In genomic region chr12:111648061-111648645, GRCm38 (mm10) we compare ENCODE assay signal across 8 mouse cellular contexts. TPM values are rescaled to one million over a fixed set of nuclear protein-coding genes. Genes with fewer than 3 reads are reported as not detected.
A peak's percentile ranks its signal among the peaks of the same experiment; 100 is the strongest.
DNase-seq lines count a peak whose midpoint lies in the region; ATAC-seq and TF ChIP-seq lines count a peak whose summit lies in the region.

No protein-coding gene starts in this region.

- no peak overlapping the region for H3K27ac ChIP-seq in intestine, postnatal 0 days (ENCODE audit: low read depth, low read length)
- no peak overlapping the region for H3K27ac ChIP-seq in liver, embryonic 16.5 days (ENCODE audit: low read length)
- H3K27ac ChIP-seq in neural tube, embryonic 13.5 days (replicated peaks), result no peak overlapping the region; the same call in 1 of the 2 replicates

- no peak overlapping the region for H3K4me3 ChIP-seq in intestine, postnatal 0 days (ENCODE audit: low read depth, low read length)
- no peak overlapping the region for H3K4me3 ChIP-seq in liver, embryonic 16.5 days (ENCODE audit: low read depth, low read length)
- H3K4me3 ChIP-seq in neural tube, embryonic 13.5 days, result no peak overlapping the region

- H3K4me2 ChIP-seq in intestine, postnatal 0 days (replicated peaks; ENCODE audit: low read depth), result no peak overlapping the region
- H3K4me2 ChIP-seq in liver, embryonic 16.5 days (ENCODE audit: low read depth, low read length), result no peak overlapping the region
- H3K4me2 ChIP-seq in neural tube, embryonic 13.5 days, result no peak overlapping the region

- ATAC-seq in CD4-positive, CD25-positive, alpha-beta regulatory T cell, adult 4 months, result peak; percentile 54
- no peak for ATAC-seq in intestine, postnatal 0 days
- peak; percentile 45; the same call in 1 of the 2 replicates for ATAC-seq in liver, embryonic 16.5 days (ENCODE audit: low read depth)
- peak; percentile 76; the same call in 1 of the 2 replicates for ATAC-seq in neural tube, embryonic 13.5 days (ENCODE audit: low read depth)

- 54% methylated on average over 6 of the region's 6 CpGs for WGBS in intestine, postnatal 0 days
- 39% methylated on average over 6 of the region's 6 CpGs for WGBS in liver, embryonic 16.5 days (ENCODE audit: insufficient replicate concordance)
- 56% methylated on average over 6 of the region's 6 CpGs for WGBS in neural tube, embryonic 13.5 days

- no peaks in the 10 kb centered on the region for H3K9me3 ChIP-seq in intestine, postnatal 0 days (ENCODE audit: control insufficient read depth)
- H3K9me3 ChIP-seq in liver, embryonic 16.5 days (replicated peaks; ENCODE audit: control insufficient read depth, low read length), result no peaks in the 10 kb centered on the region
- no peaks in the 10 kb centered on the region for H3K9me3 ChIP-seq in neural tube, embryonic 13.5 days

- peaks cover 74% of the 10 kb centered on the region for H3K36me3 ChIP-seq in intestine, postnatal 0 days (ENCODE audit: control insufficient read depth, insufficient read depth)
- peaks cover 45% of the 10 kb centered on the region for H3K36me3 ChIP-seq in liver, embryonic 16.5 days (ENCODE audit: control insufficient read depth, insufficient read depth)
- peaks cover 95% of the 10 kb centered on the region for H3K36me3 ChIP-seq in neural tube, embryonic 13.5 days

- H3K27me3 ChIP-seq in intestine, postnatal 0 days (replicated peaks; ENCODE audit: control insufficient read depth, insufficient read depth, low read length), result no peaks in the 10 kb centered on the region
- no peaks in the 10 kb centered on the region for H3K27me3 ChIP-seq in liver, embryonic 16.5 days (ENCODE audit: control insufficient read depth, insufficient read depth, low read depth, low read length)
- no peaks in the 10 kb centered on the region for H3K27me3 ChIP-seq in neural tube, embryonic 13.5 days

- DNase-seq in ZHBTc4 (ENCODE audit: low read depth, low spot score), result peak; percentile 82
- DNase-seq in cerebellum, postnatal 36 days, result peak; percentile 66 to 68
- DNase-seq in frontal cortex, postnatal 36 days (ENCODE audit: low spot score in 2 of 2), result peak; percentile 68 to 84
- peak; percentile 48 to 53 for DNase-seq in thymus, postnatal 36 days

- H3K9ac ChIP-seq in intestine, postnatal 0 days (ENCODE audit: low read depth, low read length), result no peak overlapping the region
- no peak overlapping the region for H3K9ac ChIP-seq in liver, embryonic 16.5 days (ENCODE audit: low read depth, low read length)
- H3K9ac ChIP-seq in neural tube, embryonic 13.5 days, result no peak overlapping the region

- H3K4me1 ChIP-seq in intestine, postnatal 0 days (replicated peaks; ENCODE audit: control insufficient read depth, insufficient read depth, low read length), result no peaks in the 10 kb centered on the region
- no peaks in the 10 kb centered on the region for H3K4me1 ChIP-seq in liver, embryonic 16.5 days (ENCODE audit: control insufficient read depth, low read depth, low read length)
- H3K4me1 ChIP-seq in neural tube, embryonic 13.5 days (replicated peaks), result no peaks in the 10 kb centered on the region

- TF ChIP-seq CTCF in intestine, postnatal 0 days (IDR thresholded peaks at IDR 0.05; ENCODE audit: low read depth), result peak; percentile 89

RNA-seq across cellular contexts. Expression of gene Ckb, which starts 24.0 kb away (rescaled TPM):
- polyA plus RNA-seq in CD4-positive, CD25-positive, alpha-beta regulatory T cell, adult 4 months (2017; shearing (Covaris generic)), result 10 to 100 TPM; 24.1 to 30.0 TPM
- 628 and 645 TPM in 2 replicates for polyA plus RNA-seq in intestine, postnatal 0 days (2015; fragmentation: Nextera tagmentation; extraction: Ambion mirVana)
- 39.2 and 44.8 TPM in 2 replicates for polyA plus RNA-seq in liver, embryonic 16.5 days (2015; fragmentation: Nextera tagmentation; extraction: Ambion mirVana)
- 1,774 and 1,823 TPM in 2 replicates for polyA plus RNA-seq in neural tube, embryonic 13.5 days (2015; fragmentation: Nextera tagmentation; extraction: Ambion mirVana)

RNA-seq across cellular contexts. Expression of gene Trmt61a, which starts 29.8 kb away (rescaled TPM):
- polyA plus RNA-seq in CD4-positive, CD25-positive, alpha-beta regulatory T cell, adult 4 months (2017; shearing (Covaris generic)), result 1 to 10 TPM; 2.9 to 4.8 TPM
- polyA plus RNA-seq in intestine, postnatal 0 days (2015; fragmentation: Nextera tagmentation; extraction: Ambion mirVana), result 5.6 TPM in 2 replicates
- polyA plus RNA-seq in liver, embryonic 16.5 days (2015; fragmentation: Nextera tagmentation; extraction: Ambion mirVana), result 3.7 and 4.6 TPM in 2 replicates
- polyA plus RNA-seq in neural tube, embryonic 13.5 days (2015; fragmentation: Nextera tagmentation; extraction: Ambion mirVana), result 7.2 and 8.5 TPM in 2 replicates

Comparison
In these comparisons a context has a peak if more than half of its experiments do, and no peak if none do; other contexts are left out.
1. RNA of gene Ckb, which starts 24.0 kb away (polyA plus RNA-seq): 1,774 to 1,823 TPM in neural tube, embryonic 13.5 days and 628 to 645 TPM in intestine, postnatal 0 days; 39.2 to 44.8 TPM in liver, embryonic 16.5 days and 24.1 to 30.0 TPM in CD4-positive, CD25-positive, alpha-beta regulatory T cell, adult 4 months; every median in the first group is over 10 times any median in the second.
2. Peak in every context shown above with its lines, with median percentiles within 50 percentile points of each other: DNase-seq.